Mouse (Mus musculus) cerebellum, postnatal 10 days (tissue): ENCODE measurements around the gene Obscn.

Experiments
- DNase-seq, 2 experiments: peaks; one replicate each; pipeline ENCODE4 v3.0.0; 2021; ENCODE audit warnings: mixed read lengths in 2 of 2

Gene Obscn

GRCm38 (mm10) chr11:59044703-59045330 is 91.4 kb downstream of the Obscn start:
- peak; percentile 84 to 87 for DNase-seq

GRCm38 (mm10) chr11:59029003-59029402 is 107.2 kb downstream of the Obscn start:
- no peak for DNase-seq

- DNase-seq, result no peak
Observed at GRCm38 (mm10) chr11:59026411-59026810, 109.8 kb downstream of the Obscn start.

GRCm38 (mm10) chr11:59015052-59015451 is 121.2 kb downstream of the Obscn start:
- peak; percentile 74 to 76 for DNase-seq

- no peak for DNase-seq
Observed at GRCm38 (mm10) chr11:59002327-59003079, 133.7 kb downstream of the Obscn start.

- no peak for DNase-seq
Observed at GRCm38 (mm10) chr11:59000635-59001034, 135.6 kb downstream of the Obscn start.

- no peak for DNase-seq
Observed at GRCm38 (mm10) chr11:58999830-59000229, 136.4 kb downstream of the Obscn start.

GRCm38 (mm10) chr11:58999158-58999557 is 137.0 kb downstream of the Obscn start:
- no peak for DNase-seq

- DNase-seq, result no peak
Observed at GRCm38 (mm10) chr11:58997541-58997940, 138.7 kb downstream of the Obscn start.

GRCm38 (mm10) chr11:58995807-58996370 is 140.3 kb downstream of the Obscn start:
- no peak for DNase-seq

- no peak for DNase-seq
Observed at GRCm38 (mm10) chr11:58995061-58995806, 141.0 kb downstream of the Obscn start.

GRCm38 (mm10) chr11:58994337-58994826 is 141.8 kb downstream of the Obscn start:
- DNase-seq, result peak; percentile 75

- no peak for DNase-seq
Observed at GRCm38 (mm10) chr11:58993091-58993670, 143.0 kb downstream of the Obscn start.

- no peak for DNase-seq
Observed at GRCm38 (mm10) chr11:58991911-58992310, 144.3 kb downstream of the Obscn start.

- no peak for DNase-seq
Observed at GRCm38 (mm10) chr11:58990794-58991193, 145.4 kb downstream of the Obscn start.

GRCm38 (mm10) chr11:58990141-58990540 is 146.1 kb downstream of the Obscn start:
- no peak for DNase-seq

- DNase-seq, result no peak
Observed at GRCm38 (mm10) chr11:58989166-58989565, 147.0 kb downstream of the Obscn start.

- no peak for DNase-seq
Observed at GRCm38 (mm10) chr11:58985299-58985917, 150.8 kb downstream of the Obscn start.

GRCm38 (mm10) chr11:58984657-58985056 is 151.5 kb downstream of the Obscn start:
- DNase-seq, result no peak

GRCm38 (mm10) chr11:58983691-58984341 is 152.4 kb downstream of the Obscn start:
- DNase-seq, result no peak

GRCm38 (mm10) chr11:58982471-58983097 is 153.6 kb downstream of the Obscn start:
- DNase-seq, result no peak
